Mouse (Mus musculus) kidney, postnatal 10 days (tissue): ENCODE results near the gene Lhx1.

Source experiments
- DNase-seq: peaks from one replicate; pipeline ENCODE4 v3.0.0; 2021; ENCODE audit warnings: mixed read lengths

Gene Lhx1

DNA sequence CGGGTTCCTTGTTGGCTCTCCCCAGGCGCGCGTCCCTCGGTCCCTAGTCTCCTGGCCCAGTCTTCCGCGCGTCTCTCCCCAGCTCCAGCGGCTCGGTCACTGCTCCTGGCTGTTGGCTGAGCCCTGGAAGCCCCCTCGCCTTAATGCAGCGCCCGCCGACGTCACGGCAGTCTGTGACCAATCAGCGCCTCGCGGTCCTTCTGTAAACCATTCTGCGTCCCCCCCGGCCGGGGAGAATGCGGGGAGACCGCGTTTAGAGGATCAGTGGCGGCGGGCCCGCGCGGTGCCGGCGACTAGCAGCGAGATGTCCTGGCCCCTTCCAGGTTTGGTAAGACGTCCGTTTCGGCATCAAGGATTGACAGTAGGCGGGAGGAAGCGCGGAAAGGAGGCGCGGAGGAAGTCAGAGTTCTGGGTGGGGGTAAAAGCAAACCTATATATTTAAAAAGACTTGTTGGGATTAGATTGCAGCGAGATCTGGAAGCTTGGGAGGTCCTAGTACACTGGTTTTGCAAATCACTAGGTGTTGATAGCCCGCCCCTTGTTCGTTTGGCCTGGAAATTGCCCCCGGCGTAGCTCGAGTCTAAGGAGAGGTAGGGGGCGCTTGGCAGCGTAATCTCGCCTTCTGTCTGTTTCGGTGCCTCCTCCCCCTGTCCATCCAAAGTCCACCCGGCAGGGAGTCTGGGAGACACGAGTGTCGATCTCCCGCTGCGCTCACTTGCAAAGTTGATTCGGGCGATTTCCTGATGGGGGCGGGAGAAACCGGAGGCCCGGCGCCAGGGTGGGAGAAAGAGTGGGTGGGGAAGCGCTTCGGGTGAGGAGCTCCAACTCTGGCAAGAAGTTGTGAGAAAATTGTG is at the start of gene Lhx1:
Gene Lhx1, minus strand, starts transcription at position 115 of the 854 bp plus-strand sequence.
- DNase-seq = peak; percentile 86

DNA sequence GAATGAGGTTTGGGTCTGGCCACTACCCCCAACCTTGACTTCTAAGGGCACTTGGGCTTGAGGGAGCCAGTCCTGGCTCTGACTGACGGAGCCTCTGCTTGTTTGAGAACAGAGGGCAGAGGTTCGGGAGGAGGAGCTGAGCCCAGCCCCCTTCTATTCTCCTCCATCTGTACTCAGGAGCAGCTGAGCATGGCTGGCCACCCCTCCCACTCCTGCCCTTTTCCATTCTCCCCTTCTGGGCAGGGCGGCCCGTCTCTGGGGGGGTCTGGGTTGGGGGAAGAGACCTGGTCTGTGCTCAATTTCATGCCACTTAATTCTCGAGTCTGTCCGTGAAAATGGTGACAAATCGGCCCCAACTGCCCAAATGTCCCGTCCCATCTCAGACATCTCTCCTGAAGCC is 49.5 kb upstream of the Lhx1 start:
- no peak for DNase-seq

DNA sequence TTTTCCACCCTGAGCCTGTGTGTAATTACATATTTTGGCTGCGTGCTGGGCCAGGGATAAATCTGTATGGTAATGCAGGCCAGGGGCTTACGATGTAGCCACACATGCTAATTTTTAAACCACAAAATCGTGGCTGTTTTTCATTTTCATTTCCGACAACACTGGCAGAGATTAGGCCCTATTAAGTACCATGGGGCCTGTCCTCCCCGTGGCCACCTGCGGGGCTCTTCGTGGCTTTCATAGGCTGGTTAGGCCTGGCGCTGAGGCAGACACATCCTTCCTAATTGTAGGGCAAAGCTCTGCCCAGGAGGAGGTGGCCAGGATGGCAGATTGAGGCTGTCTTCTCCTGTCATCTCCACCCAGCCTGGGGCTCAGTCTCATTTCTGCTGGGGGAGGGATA is 48.3 kb upstream of the Lhx1 start:
- no peak for DNase-seq

DNA sequence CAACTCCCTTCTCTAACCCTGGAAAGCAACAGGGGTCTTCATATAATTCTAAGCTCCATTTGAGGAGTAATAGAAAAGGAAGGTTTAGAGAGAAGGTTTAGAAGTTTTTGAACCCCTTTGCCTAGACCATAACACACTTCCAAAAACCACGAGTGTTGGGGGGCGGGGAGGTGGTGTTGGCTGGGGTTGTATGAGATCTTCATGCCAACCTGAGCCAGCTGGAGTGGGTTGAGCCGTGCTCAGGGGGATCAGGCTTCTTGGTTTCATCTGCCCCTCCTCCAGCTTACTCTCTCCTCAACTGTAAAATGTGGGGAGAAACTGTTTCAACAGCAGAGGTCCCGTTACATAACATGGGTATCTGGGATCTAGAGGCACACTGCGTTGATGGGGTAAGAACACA is 45.5 kb upstream of the Lhx1 start:
- no peak for DNase-seq

DNA sequence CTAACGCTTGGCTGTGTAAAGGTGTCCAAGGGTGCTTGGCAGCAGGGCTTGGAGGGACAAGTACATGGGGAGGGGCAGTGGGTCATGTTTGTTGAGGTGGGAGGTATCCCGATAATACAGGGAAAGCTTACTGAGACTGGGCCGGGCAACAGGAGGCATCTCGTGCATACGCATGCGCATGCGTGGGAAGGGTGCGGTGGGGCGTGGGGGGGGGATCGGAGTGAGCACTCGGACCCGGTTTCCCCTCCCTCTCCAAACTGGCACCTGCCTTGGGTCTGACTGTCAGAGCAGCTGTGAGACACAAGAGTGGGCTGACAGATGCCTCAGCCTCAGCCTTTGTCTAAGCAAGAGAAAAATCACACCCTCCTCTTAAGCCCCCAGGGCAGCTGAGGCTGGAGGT is 45.1 kb upstream of the Lhx1 start:
- no peak for DNase-seq

DNA sequence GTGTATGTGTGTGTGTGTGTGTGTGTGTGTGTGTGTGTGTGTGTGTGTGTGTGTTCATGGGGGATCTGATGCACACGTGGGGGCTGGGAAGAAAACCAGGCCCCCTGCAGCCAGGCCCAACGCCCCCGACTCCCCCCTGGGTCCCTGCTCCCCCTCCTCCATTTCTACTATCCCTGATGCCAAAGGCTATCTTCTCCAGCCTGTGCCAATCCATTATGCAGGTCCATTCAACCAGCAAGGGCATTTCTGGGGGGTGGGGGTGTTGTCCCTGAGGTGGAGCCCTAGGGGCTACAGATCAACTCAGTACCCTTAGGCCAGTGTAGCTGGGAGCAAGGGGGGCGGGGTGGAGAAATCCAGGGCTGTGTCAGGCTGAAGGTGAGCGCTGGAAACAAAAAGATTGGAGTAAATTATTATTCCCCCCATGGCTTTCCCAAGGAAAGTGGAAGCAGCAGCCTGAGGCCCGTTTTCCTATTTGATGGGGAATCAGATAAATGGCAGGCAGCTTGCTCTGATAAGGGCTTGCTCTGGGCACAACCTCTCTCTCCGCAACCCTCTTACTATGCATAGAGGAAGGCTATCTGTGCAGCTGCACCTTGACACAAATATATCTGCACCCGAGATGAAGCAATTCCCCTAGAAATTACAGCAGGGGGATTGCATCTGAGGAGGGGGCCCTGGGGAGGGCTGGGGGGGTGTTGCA is 43.9 kb upstream of the Lhx1 start:
- DNase-seq = no peak

DNA sequence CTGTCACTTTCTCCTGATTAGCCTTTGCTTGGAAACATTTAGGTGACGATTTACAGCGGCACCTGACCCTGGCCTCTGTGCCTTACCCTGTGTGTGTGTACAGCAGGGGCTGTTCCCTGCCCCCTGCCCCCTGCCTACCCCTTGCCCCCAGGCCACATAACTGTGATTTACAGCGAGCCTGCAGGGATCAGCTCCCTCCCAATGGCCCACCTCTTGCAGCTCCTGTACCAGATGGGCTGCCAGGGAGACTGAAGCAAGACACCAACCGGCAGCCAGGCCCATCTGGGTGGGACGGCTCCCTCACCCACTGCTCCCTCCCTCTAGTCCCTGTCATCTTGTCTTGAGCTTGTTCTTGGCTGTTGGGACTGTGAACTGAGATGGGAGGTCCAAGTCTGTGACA is 43.1 kb upstream of the Lhx1 start:
- no peak for DNase-seq

DNA sequence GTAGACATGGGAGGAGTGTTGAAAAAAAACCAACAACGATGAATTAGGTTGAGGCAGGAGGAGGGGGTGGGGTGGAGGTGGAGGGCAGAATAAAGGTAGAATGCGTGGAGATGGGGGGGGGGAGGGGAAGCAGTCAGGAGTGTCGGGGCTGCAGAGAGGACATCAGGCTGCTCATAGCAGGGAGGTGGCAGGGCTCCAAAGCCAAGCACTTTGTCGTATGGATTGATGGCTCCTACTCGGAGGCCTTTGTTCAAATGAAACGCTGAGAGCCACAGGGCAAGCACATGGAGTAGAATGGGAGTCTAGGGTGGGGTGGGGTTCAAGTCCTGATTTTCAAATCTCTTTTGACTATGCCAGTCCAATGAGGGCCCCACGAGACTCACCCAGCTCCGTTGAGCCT is 41.4 kb upstream of the Lhx1 start:
- DNase-seq = no peak

DNA sequence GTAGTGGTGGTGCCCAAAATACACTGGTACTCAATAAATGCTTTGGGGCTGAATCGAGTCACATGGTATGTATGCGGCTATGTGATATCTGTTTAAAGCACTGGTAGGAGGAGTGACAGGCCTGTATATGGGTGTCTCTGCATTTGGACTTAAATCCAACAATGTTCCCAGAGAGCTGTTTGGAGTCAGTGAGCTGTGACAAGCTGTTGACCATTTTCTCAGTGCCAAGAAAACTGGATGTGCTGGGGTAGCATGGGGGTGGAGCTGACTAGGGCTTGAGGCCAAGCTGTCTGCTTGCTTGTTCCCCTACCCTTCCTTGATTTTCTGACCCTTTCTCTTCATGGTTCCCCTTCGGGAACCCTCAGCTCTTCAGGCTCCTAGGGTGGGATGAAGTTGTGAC is 39.9 kb upstream of the Lhx1 start:
- DNase-seq = peak; percentile 16

DNA sequence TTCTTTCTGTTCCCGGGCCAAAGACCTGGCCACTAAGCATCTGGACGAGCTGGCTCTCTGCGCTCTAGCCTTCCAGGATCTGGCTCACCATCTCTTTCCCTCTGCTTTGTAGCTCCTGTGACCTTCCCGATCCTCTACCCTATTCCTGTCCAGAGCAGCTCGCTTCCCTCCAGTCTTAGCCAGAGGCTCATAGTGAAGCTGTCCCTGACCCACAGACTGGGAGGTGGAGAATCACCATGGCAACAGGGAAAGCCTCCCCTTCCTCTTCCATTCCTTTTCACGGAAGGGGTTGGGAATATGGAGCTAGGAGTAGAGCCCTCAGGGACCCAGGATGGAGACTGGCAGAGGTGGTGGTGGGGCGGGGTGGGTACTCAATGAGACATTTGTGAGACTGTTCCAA is 38.0 kb upstream of the Lhx1 start:
- no peak for DNase-seq

DNA sequence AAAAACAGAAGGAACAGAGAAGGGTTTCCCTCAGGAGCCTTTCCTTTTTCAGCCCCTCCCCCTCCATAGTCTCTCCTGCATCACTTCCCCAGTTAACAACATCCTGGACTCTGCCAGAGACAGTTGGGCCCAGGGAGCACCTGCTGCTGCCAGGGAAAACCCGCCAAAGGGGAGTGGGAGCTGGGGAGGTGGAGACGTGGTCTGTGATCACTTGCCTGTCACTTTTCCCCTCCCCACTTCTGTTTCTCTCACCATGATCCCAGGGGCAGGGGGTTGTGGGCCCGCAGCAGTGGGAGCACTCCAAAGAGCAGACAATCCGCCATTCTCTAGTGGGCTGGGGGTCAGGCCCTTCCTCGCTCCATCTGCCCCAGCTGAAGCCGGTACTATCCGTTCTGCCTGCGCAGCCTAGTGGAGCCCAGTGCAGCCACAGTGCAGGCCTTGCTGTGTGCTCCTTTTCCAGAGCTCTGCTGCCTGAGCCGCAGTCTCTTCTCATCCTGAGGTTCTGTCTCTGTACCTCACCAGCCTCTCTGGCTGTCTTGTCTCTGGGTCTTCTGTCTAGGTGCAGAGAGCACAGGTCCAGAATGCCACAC is 37.5 kb upstream of the Lhx1 start:
- DNase-seq = no peak

DNA sequence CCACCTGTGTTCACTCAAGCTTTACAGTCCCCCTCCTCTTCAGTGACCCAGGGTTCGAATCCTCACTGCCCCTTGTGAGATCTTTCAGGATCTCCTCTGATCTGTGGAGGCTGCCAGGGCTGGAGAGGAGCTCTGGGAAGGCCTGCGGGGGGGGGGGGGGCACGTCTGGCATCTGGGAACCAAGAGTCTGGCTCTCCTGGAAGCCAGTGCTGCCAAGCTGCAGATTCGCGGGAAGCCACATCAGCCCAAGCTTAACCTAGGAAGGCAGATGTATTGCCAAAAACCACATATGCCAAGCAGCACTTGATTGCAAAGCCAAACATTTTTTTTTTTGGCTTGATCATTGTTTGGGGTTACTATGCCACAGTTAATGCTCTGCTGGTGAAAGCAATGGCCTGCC is 36.2 kb upstream of the Lhx1 start:
- no peak for DNase-seq

DNA sequence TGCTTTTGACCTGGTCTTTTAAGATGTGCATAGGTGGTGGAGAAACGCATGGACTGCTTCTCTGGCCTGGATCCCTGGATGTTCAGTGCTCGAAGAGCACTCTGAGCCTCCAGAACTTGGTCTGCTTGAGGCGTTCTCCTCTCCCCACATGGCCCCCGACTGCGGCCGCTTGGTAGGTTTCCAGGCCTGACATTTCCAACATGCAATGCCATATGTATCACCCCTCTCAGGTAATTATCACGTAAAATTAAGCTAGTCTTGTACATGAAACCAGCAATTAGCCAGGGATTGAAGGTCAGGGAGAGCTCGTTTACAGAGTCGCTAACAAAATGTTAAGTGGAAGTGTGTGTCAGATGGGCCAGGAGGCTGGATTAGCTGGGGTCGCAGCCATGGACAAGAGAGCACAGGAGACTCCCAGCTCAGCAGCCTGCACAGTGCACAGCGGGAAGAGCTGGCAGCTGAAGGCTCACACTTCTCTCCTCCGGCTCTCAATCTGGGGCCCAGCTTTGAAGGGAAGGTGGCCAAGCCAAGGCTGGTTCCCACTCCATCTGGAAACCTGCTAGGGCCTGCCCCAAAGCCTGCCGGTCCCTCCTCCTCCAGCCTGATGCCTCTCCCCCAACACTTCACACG is 28.6 kb upstream of the Lhx1 start:
- no peak for DNase-seq

DNA sequence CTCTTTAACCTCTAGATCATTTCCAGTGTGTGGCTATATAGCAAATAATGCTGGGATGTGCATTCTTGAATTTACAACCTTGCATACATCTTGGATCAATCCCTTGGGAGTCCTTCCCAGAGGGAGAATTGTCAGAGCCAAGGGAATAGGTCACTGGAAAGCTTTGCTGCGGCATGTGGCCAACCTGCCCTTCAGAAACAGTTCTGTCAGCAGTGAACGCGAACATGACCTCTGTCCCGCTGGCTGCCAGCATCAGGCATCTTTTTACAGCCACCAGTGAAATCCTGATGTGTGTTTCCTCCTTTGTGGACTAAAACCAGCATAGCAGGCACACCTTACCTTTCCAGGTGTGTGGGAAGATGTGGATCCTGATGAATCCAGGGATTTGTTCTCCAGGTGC is 26.0 kb upstream of the Lhx1 start:
- DNase-seq = no peak

DNA sequence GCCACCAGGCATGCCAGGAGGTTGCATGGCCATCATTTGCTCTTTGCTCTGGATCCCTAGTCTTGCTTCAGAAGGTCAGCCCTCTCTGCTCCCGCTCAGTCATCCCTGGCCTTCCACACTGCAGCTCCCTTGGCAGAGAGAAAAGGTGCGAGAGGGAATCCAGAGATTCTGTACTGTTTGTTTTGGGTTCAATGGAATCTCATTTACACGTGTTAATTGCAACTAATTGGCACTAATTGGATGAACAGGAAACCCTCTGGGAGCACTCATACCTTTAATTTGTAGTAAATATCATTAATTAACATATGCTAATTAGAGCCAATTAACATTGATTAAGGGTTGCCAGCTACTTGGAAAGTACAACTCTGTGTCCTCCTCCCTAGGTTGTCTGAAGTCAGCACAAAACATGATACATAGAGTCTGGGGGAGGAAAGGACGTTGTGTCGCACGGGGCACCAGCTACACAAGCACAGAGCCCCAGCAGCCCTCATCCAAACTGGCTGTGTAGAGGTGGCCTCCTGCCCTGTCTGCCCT is 24.0 kb upstream of the Lhx1 start:
- DNase-seq = no peak

DNA sequence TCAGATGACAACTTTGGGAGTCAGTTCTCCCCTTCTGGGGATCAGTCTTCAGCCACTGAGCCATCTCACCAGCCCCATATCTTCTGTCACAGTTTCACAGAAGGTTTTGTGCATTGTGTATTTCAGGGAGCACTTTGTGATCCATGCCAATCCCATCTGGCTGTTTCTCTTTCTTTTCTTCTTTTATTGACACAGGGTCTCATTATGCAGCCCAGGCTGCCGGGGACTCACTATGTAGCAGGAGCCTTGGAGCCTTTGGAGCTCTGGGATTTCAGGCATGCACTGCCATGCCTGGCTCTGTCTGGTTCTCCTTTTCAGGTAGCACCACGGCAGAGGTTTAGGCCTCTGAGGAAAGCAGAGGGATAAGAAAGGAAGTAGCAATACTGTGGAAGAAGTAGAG is 23.0 kb upstream of the Lhx1 start:
- DNase-seq = no peak

DNA sequence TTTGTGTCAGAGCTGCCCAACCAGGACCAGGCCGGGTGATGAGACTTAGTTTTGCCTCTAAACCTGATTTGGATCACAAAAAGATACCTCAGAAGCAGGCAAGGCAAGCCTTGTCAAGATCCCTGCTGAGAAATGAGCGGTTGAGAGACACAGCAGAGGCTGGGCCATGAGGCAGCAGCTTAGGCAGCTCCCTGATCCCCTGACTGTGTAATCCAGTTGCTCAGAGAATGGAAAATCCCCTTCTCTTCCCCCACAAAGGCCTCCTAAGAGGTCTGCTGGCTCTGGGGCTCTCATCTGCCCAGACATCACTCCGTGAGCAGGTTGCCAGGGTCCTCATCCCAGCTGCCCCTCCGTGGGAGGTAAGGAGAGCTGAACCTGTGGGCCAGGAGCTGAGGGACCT is 14.6 kb upstream of the Lhx1 start:
- DNase-seq = no peak

DNA sequence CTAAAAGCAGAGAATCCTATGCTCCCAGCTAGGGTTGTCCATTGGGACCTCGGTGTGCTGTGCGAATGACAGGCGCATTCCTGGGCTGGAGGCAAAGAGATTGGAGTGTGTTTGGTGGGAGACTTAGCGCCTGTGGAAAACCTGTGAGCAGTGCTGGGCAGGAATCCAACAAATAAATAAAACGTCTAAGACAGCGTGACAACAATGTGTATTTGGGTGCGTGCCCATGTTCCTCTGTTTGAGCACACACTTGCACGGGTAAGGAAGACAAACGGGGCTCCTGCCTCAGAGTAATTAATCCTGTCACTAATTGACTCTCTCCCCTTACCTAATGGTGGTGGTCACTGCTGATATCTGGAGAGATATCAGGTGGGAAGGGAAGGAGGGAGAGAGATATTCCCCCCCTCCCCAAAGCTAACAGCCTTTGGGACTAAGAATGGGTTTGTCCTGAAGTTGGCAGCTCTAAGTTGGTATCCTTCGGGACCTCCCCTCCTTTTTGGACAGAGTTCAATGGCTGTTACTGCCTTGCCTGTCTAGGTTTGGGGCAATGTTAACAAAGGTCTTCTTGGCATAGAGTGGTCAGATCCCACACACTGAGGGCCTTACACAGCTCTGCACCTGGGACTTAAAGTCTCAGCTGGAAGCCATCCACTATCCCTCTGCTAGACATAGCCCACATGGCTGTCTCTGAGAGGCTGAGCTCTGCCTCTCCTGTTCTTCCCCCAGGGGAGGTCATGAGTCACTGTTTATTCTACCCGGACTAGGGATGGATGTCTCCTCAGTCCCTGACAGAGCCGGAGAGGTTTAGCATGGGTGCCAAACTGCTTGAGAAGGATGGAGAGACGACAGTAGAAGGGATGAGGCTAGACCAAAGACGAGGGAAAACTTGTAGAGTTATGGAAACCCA is 4.7 kb upstream of the Lhx1 start:
- DNase-seq = peak; percentile 52

DNA sequence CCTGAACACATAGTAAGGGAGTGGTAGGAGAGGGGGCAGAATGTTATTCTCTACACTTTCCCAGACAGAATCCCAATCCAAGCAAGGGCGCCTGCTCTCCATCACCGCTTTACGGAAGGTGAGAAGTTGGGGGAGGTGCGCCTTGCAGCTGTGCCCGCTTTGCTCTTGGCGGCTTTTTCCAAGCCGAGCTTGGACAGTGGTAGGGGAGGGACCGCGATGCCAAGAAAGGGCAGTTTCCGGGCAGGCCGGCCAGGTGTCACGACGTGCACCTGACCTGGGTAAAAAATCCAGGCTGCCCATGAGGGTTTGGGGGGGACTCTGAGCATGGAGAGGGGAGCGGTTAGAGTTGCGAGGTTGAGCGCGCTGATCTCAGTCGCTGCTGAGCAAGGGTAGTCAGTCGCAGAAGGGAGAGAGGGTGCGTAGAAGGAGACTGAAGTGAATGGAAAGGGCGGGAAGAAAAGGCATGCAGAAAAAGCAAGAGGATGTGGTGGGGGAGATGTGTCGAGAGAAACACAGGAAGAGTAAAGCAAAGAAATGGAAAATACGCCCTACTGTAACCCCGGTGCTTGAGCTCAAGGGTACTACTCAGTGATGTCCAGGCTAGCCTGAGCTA is 3.9 kb upstream of the Lhx1 start:
- DNase-seq = peak; percentile 52

DNA sequence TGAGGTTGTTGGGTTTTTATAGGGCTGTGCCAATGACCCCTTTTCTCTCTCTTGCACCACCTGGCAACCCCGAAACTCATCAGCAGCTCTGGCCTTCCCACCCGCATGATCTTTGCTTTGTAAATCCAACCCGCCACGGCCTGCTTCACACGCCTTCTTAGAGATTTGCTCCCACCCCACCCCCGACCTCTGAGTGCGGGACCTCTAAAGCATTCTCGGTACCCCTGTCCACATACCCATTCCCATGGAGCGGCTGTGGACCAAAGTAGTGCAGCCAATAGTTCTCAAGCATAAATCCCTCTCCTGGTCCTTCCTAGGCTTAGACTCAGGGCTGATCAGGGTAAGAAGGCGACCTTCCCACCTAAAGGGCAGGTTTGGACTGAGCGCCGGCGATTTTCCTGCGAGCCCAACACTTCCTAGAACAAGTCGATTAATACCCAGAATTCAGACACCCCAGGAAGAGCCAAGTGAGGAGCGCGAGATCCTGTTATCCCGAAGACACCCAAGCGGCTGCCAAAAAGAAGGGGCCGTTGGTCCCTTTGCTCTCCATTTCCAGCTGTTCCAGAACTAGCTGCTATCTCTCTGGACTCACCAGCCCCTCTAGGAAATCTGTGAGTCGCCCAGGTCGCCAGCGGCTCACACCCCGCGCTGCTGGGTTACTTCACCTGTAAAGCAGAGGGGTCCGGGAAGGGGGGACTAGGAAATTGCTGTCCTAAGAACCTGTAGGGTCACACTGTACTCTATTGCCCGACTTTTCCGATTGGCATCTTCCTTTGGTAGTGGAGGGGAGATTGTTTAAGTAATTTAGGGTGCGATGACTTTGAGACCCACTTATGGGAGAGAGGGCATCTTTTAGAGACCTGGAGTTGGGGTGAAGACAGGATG is 1.9 kb upstream of the Lhx1 start:
- DNase-seq = no peak

DNA sequence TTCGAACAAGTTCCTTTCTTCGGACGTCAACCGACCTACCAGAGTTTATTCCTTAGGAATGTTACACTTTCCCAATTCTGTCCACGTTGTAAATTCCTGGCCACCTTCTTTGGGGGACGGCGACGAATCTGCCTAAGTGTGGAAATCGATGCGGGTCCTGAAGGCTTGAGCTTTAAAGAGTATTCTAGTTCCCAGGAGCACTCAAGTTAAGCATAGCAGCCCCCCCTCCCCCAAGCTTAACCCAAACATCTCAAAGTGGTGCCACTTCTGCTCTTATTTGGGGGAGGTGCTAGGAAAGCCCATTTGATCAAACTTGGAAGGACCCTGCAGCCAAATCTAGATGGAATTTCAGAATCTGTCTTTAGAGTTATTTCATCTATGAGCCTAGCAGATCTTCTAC is 1.1 kb upstream of the Lhx1 start:
- DNase-seq = no peak
